Mouse (Mus musculus): ENCODE measurements around the gene Cadps2.

The Cadps2 gene

GRCm38 (mm10) chr6:23250288-23250955 lies 588.8 kb downstream of the Cadps2 start:
- DNase-seq (ENCODE audit: low spot score) = no peak

- no peak for DNase-seq (ENCODE audit: low spot score)
These were observed 589.5 kb downstream of the Cadps2 start for GRCm38 (mm10) chr6:23249616-23250287.

- DNase-seq (ENCODE audit: low spot score) = no peak
These were observed 590.2 kb downstream of the Cadps2 start for GRCm38 (mm10) chr6:23249053-23249401.

- no peak for DNase-seq (ENCODE audit: low spot score)
These were observed 590.7 kb downstream of the Cadps2 start, which contains the start of gene Fezf1 for GRCm38 (mm10) chr6:23248313-23249052. TSS of gene Fezf1 (minus strand) at chr6:23248362.

- DNase-seq (ENCODE audit: low spot score) = no peak
These were observed 591.5 kb downstream of the Cadps2 start for GRCm38 (mm10) chr6:23247512-23248312.

- DNase-seq (ENCODE audit: low spot score) = no peak
These were observed 592.3 kb downstream of the Cadps2 start for GRCm38 (mm10) chr6:23246790-23247511.

- DNase-seq (ENCODE audit: low spot score) = no peak
These were observed 593.0 kb downstream of the Cadps2 start for GRCm38 (mm10) chr6:23246061-23246789.

GRCm38 (mm10) chr6:23245545-23246011 lies 593.6 kb downstream of the Cadps2 start:
- no peak for DNase-seq (ENCODE audit: low spot score)

DNA sequence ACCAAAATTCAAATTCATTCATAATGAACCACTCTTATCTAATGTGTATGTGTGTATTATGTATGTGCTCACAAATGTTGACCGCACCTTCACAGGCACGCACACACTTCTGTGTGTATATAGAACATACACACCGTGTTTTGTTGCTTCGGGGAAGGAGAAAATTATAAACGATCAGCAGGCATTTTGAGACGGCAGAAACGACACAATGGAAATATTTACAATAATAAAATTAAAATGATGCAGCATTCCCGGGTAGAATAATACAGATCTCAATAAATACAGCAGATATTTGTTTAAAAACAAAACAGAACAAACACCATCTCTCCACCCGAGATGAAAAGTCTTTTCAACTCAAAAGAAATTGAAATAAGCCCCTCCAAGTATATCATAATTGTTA lies 594.1 kb downstream of the Cadps2 start:
- no peak for DNase-seq (ENCODE audit: low spot score)

- no peak for DNase-seq (ENCODE audit: low spot score)
These were observed 595.1 kb downstream of the Cadps2 start for GRCm38 (mm10) chr6:23243821-23244760.

Data from ovary, adult 18-20 months (tissue).